Mouse (Mus musculus): Measurements from ENCODE around the gene Pak4.
"Not testable (repeated sequence)": the region's sequence is repeated elsewhere in the genome, so short reads cannot be mapped to it uniquely, and the experiment has no call there.

Pak4 gene

GRCm38 (mm10) chr7:28597642-28598446 lies at the start of gene Pak4, which contains the start of gene Samd4b:
Pak4 (minus strand) TSS chr7:28598185.
Samd4b (minus strand) TSS chr7:28598144.
- peak; percentile 99 for DNase-seq (ENCODE audit: low read depth, low spot score)

DNA sequence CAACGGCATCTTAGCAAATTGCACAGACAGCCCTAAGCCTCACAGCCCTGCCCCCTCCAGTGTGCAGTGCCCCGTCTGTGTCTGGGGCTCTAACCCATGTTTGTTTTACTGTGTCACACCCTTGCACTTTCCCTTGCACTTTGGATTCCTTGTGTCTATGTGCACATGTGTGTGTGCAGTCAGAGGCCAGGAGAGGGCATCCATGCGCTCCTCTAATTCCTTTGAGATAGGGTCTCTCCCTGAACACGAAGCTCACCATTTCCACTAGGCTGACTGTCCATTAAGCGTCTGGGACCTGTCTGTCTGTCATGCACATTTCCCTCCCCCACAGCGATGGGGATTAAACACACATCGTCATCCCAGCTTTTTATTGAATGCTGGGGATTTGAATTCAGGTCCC lies 49.0 kb upstream of the Pak4 start:
- no peak for DNase-seq (ENCODE audit: low read depth, low spot score)

- no peak for DNase-seq (ENCODE audit: low read depth, low spot score)
Measured at GRCm38 (mm10) chr7:28645947-28646475, 48.0 kb upstream of the Pak4 start.

- no peak for DNase-seq (ENCODE audit: low read depth, low spot score)
Measured at GRCm38 (mm10) chr7:28645366-28645765, 47.4 kb upstream of the Pak4 start.

- DNase-seq (ENCODE audit: low read depth, low spot score) = no peak
Measured at GRCm38 (mm10) chr7:28641546-28641945, 43.6 kb upstream of the Pak4 start.

- peak; percentile 9 for DNase-seq (ENCODE audit: low read depth, low spot score)
Measured at GRCm38 (mm10) chr7:28637511-28637910, 39.5 kb upstream of the Pak4 start.

DNA sequence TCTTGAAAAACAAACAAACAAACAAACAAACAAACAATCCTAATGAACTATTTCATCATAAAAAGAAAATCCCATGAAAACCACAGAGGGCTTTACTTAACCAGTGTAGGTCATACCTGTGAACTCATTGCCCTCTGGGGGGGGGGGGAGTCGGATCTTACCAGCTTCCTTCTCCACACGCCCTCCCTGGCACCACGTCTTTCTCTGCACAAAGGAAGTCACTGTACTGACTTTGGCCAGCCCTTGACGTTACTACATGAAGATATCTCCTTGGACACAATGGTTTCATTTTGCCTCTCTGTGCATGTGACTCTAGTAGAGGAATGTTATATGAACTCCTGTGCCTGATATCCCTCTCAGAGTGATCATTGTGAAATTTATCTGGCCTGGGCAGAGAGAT lies 36.1 kb upstream of the Pak4 start:
- peak; percentile 5 for DNase-seq (ENCODE audit: low read depth, low spot score)

DNA sequence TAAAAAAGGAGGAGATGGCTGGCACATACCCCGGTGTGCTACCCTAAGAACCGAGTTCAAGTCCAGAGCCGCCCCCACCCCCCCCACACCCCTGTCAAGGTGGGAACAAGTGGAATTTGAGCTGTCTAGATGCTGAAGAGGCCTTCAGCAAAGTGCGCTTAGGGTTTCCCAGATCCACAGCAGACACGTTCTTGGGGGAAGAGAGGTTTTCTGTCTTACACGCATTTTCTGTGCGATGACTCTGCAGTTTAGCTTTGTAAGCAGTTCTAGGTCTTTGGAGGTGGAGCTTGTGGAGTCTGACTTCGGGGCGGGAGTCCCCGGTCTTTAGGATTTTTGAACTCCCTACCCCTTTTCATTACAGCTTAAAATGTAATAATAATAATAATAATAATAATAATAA lies 33.1 kb upstream of the Pak4 start, which contains the start of gene Acp7:
Gene Acp7 (minus strand): TSS at position 260 of the 400 bp plus-strand sequence.
- DNase-seq (ENCODE audit: low read depth, low spot score) = peak; percentile 19

DNA sequence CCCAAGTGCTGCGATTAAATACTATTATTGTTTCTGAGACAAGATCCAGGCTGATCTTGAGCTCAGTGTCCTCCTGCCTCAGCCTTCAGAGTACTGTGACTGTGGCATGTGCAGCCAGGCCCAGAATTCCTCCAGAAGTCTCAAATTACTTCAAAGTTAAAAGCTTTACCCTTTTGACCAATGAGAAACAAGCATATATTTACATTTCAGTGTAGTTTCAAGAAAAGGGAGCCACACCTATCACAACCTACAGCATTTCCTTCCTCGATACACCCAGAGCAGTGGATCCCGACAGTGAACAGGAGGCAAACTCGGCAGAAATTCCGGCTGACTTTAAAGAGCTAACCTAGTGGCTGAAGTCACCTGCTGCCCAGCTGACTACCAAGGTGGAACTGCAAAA lies 26.8 kb upstream of the Pak4 start:
- DNase-seq (ENCODE audit: low read depth, low spot score) = no peak

DNA sequence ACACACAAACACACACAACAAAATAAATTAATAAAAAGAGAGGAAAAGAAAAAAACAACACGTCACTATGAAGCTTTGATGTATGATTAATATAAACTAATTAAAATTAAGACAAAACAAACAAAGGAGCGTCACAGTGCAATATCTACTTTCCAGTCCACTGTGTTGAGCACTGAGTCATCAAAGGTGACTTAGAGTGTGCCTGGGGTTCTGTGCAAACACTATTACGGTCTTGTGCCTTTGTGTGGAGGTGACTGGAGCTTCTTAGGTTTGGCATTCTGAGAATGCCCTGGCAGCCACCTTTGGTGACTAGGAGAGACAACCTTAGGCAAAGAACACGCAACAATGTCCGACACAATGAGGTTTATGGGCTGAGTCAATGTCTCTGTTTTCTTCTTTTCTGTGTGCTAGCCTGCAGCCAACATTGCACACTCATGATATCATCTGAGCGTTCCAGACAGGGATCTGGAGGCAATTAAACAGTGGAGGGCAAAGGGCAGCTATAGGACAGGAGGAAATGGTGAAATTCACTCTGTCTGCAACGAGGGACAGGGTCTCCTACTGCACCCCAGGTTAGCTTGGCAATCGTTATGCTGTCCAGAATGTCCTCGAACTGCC lies 21.2 kb upstream of the Pak4 start:
- DNase-seq (ENCODE audit: low read depth, low spot score) = no peak

GRCm38 (mm10) chr7:28605951-28606350 lies 8.0 kb upstream of the Pak4 start:
- no peak for DNase-seq (ENCODE audit: low read depth, low spot score)

DNA sequence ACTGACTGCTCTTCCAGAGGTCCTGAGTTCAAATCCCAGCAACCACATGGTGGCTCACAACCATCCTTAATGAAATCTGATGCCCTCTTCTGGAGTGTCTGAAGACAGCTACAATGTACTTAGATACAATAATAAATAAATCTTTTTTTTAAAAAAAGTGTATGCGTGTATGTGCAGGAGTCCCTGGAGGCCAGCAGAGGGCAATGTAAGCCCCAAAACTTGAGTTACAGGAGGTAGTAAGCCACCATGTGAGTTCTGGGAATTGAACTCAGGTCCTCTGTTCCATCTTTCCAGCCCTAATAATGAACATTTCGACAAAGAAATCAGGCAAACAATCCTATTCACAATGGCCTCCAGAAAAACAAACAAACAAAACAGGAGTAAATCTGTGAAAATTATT lies 5.8 kb upstream of the Pak4 start:
- DNase-seq (ENCODE audit: low read depth, low spot score) = not testable (repeated sequence)

DNA sequence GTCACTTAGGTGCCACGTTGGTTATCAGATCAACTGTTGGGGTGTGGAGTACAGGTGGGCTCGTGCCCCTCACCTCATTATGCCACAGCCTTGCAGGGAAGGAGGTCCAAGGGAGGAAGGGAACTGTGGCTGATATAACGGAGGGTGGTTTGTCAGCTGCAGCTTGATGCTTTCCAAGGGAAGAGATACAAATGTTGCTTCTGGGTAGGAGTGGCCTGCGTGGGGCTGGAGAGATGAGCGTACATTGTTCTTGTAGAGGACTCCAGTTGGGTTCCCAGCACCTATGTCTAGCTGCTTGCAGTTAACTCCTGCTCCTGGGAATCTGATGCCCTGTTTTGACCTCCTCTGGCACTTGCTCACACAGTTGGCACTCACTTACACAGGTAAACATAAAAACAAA lies 5.2 kb upstream of the Pak4 start:
- no peak for DNase-seq (ENCODE audit: low read depth, low spot score)

DNA sequence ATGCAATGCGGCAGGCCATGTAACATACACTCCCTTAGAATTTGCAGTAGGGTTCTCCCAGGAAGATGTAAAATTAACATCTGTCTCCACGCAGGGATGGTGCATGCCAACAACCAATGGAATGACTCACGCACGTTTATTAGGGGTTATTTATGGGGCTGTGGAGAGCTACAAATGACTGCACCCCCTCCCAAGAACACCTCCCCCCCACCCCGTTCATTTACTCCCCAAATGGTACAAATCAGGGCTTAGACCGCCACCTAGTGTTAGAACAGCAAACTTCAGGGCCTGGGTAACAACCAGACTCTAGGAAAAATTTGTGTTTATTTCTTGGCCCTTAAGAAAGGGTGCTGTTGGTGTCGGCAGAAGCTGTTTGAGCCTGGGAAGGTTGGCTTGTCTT lies 3.7 kb upstream of the Pak4 start:
- DNase-seq (ENCODE audit: low read depth, low spot score) = peak; percentile 86

- DNase-seq (ENCODE audit: low read depth, low spot score) = peak; percentile 85
Measured at GRCm38 (mm10) chr7:28601029-28601428, 3.0 kb upstream of the Pak4 start.

DNA sequence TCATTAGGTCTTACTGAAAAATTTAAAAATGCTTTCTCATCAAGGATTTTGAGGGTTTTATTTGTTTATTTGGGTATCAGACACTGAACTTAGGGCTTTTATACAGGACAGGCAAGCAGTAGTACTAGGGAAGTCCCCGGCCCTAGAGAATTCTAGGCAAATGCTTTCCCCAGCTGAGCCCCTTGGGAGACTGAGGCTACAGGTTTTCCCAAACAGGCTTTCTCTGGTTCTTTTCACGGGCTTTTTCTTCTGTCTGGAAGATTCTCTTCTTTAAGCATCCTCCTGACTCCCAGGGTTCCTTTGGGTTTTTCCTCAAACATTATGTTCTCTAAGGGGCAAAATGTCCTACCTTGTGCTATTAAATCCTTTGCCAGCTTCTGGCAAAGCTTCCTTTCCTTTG lies 966 bp upstream of the Pak4 start:
- no peak for DNase-seq (ENCODE audit: low read depth, low spot score)

DNA sequence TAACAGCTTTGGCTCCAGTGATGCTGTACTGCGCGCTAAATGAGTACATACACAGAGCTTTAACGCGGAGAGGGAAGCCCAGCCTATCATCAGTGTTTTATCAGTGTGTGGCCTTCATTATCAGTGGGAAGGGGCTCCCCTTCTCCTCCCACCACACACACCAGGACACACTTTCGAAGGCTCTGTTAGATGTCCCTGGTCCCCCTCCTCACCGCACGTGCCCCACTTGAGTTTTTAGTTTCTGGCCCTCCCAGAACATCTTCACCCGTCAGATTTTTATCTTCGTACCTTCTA lies 761 bp downstream of the Pak4 start:
- no peak for DNase-seq (ENCODE audit: low read depth, low spot score)

DNA sequence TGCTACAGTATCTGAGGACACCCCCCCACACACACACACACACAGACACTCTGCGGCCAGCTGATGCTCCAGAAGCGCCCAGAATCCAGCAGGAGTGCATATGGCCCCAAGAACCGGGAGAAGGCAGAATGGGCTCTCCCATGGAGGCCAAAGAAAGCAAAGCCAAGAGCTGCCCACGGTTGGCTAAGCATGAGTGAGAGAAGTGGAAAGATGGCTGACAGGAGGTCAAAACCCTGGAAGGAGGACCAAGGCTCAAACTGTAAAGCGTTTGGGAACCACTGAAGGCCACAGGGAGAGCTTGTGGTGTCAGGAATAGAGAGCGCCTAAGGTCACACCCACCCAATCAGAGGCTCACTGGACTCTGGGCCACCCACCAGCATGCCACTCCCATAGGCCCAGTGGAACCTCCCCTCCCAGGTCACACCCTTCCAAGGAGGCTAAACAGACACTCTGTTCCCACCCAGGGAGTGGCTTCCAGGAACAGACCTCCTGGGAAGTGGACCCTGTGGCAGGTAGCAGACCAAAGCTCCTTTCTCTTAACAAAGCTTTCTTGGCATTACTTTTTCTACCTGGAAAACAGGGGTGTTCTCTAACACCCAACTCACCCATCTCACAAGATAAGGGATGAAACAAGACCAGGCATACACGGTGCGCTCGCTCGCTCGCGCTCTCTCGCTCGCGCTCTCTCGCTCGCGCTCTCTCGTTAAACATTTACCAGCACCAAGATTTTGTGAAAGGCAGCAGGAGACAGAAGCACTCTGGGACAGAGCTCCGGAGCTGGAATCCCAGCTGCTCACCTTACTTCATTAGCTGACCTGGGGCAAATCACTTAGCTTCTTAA lies 1.3 kb downstream of the Pak4 start:
- no peak for DNase-seq (ENCODE audit: low read depth, low spot score)

- peak; percentile 73 for DNase-seq (ENCODE audit: low read depth, low spot score)
Measured at GRCm38 (mm10) chr7:28595751-28596435, 2.1 kb downstream of the Pak4 start.

GRCm38 (mm10) chr7:28593206-28594111 lies 4.5 kb downstream of the Pak4 start:
- DNase-seq (ENCODE audit: low read depth, low spot score) = no peak

GRCm38 (mm10) chr7:28591862-28592261 lies 6.1 kb downstream of the Pak4 start:
- DNase-seq (ENCODE audit: low read depth, low spot score) = no peak
